Mouse (Mus musculus): ENCODE results near the gene Dhrs13. TPM values are rescaled to one million over a fixed set of nuclear protein-coding genes. Genes with fewer than 3 reads are reported as not detected.

Gene Dhrs13
- polyA plus RNA-seq (2012; fragmentation: generic; extraction: Trizol): 10 to 100 TPM; 14.3 to 26.1 TPM

GRCm38 (mm10) chr11:78031947-78032808 lies at the start of gene Dhrs13:
Dhrs13 (plus strand) TSS chr11:78032280.

GRCm38 (mm10) chr11:77982441-77982905 lies 49.6 kb upstream of the Dhrs13 start, which contains the start of gene Phf12:
Phf12 (plus strand) TSS chr11:77982754.

GRCm38 (mm10) chr11:78037831-78038752 lies 6.0 kb downstream of the Dhrs13 start, which contains the start of gene Flot2:
Flot2 (plus strand) TSS chr11:78037931.

GRCm38 (mm10) chr11:78079961-78080921 lies 48.2 kb downstream of the Dhrs13 start, which contains the start of gene Eral1:
Eral1 (minus strand) TSS chr11:78080383.

Other genes starting within 250 kb of the Dhrs13 start
- gene Gm10277, start 244.5 kb upstream of the Dhrs13 start, polyA plus RNA-seq (2012; fragmentation: generic; extraction: Trizol): under 1 TPM; 0.30 to 0.79 TPM
- gene Pipox, start 138.2 kb upstream of the Dhrs13 start, polyA plus RNA-seq (2012; fragmentation: generic; extraction: Trizol): 1 to 10 TPM in 1 of 2 experiments, under 1 TPM in 1; 0.05 to 4.8 TPM
- gene Sez6, start 101.5 kb upstream of the Dhrs13 start, polyA plus RNA-seq (2012; fragmentation: generic; extraction: Trizol): not detected
- 10 to 100 TPM in 1 of 2 experiments, 1 to 10 TPM in 1; 7.7 to 27.1 TPM for gene Phf12, start 49.5 kb upstream of the Dhrs13 start, polyA plus RNA-seq (2012; fragmentation: generic; extraction: Trizol)
- gene Flot2, start 5.7 kb downstream of the Dhrs13 start, polyA plus RNA-seq (2012; fragmentation: generic; extraction: Trizol): 10 to 100 TPM; 68.0 to 85.1 TPM
- 10 to 100 TPM; 15.1 to 27.9 TPM for gene Eral1, start 48.1 kb downstream of the Dhrs13 start, polyA plus RNA-seq (2012; fragmentation: generic; extraction: Trizol)
- gene Fam222b, start 62.4 kb downstream of the Dhrs13 start, polyA plus RNA-seq (2012; fragmentation: generic; extraction: Trizol): 10 to 100 TPM in 1 of 2 experiments, 1 to 10 TPM in 1; 5.8 to 13.0 TPM
- 10 to 100 TPM; 47.2 to 71.6 TPM for gene Traf4, start 133.3 kb downstream of the Dhrs13 start, polyA plus RNA-seq (2012; fragmentation: generic; extraction: Trizol)
- 10 to 100 TPM in 1 of 2 experiments, 1 to 10 TPM in 1; 7.0 to 20.5 TPM for gene Nek8, start 144.4 kb downstream of the Dhrs13 start, polyA plus RNA-seq (2012; fragmentation: generic; extraction: Trizol)
- gene Tlcd1, start 144.4 kb downstream of the Dhrs13 start, polyA plus RNA-seq (2012; fragmentation: generic; extraction: Trizol): 10 to 100 TPM; 16.0 to 28.6 TPM
- 1,000 to 10,000 TPM; 3,235 to 5,071 TPM for gene Rpl23a, start 151.3 kb downstream of the Dhrs13 start, polyA plus RNA-seq (2012; fragmentation: generic; extraction: Trizol)
- gene Rab34, start 156.2 kb downstream of the Dhrs13 start, polyA plus RNA-seq (2012; fragmentation: generic; extraction: Trizol): 100 to 1,000 TPM; 162 to 164 TPM
- under 1 TPM; 0.04 to 0.46 TPM for gene Proca1, start 161.1 kb downstream of the Dhrs13 start, polyA plus RNA-seq (2012; fragmentation: generic; extraction: Trizol)
- gene Sdf2, start 213.5 kb downstream of the Dhrs13 start, polyA plus RNA-seq (2012; fragmentation: generic; extraction: Trizol): 100 to 1,000 TPM in 1 of 2 experiments, 10 to 100 TPM in 1; 51.3 to 208 TPM
- gene Supt6, start 213.7 kb downstream of the Dhrs13 start, polyA plus RNA-seq (2012; fragmentation: generic; extraction: Trizol): 10 to 100 TPM in 1 of 2 experiments, 1 to 10 TPM in 1; 8.9 to 57.5 TPM
- 10 to 100 TPM; 20.6 to 56.8 TPM for gene 2610507B11Rik, start 229.5 kb downstream of the Dhrs13 start, polyA plus RNA-seq (2012; fragmentation: generic; extraction: Trizol)

Data from C3H10T1/2 (cell line).